Mouse (Mus musculus): ENCODE data around the gene Arfip2.

Arfip2 gene

DNA sequence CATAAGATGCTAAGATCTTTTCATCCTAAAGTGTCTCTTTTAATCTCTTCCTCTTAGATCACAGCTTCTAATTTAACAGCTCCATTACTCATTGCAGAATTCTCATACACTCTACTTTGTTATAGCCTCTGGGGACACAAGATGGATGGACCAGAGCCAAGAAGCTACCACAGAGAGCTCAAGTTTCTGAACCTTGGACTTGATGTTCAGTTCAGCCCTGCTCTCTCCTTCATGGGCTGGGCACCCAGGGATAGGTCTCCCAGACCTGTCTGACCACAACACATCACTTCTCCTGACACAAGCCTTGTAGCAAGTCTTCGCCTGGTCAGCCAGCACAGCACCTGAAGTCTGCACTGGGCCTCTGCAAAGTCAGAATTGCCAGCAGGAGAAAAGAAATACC is 25.8 kb downstream of the Arfip2 start:
- DNase-seq (ENCODE audit: low spot score) = no peak

DNA sequence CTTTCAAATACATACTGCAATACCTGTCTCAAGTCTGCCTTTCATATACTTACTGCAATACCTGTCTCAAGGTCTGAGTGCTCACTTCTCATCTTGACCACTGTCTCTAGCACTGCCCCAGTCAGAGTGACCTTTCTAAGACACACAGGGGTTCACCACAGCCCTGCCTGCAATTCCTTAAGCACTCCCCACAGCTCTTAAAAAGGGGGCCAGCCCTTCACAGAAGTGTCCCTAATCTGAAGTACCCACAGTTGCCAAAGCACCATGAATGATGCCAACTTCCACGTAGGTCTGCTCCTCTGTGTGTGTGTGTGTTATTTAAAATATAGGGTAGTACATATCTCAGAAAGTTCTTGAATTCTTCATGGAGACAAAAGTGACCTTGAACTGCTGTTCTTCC is 28.4 kb downstream of the Arfip2 start:
- no peak for DNase-seq (ENCODE audit: low spot score)

DNA sequence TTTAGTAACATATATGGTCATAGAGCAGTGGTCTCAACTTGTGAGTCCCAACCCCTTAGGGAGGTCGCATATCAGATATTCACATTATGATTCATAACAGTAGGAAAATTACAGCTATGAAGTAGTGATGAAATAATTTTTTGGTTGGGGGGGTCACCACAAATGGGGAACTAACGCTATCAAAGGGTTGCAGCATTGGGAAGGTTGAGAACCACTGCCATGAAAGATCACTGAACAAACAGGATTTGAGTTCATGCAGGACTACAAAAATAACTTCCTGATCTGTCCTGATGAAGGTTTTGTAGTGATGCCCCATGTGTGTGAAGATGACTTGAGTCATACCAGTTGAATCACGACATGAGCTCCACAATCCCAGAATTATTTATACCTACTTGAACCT is 31.7 kb downstream of the Arfip2 start:
- DNase-seq (ENCODE audit: low spot score) = no peak

DNA sequence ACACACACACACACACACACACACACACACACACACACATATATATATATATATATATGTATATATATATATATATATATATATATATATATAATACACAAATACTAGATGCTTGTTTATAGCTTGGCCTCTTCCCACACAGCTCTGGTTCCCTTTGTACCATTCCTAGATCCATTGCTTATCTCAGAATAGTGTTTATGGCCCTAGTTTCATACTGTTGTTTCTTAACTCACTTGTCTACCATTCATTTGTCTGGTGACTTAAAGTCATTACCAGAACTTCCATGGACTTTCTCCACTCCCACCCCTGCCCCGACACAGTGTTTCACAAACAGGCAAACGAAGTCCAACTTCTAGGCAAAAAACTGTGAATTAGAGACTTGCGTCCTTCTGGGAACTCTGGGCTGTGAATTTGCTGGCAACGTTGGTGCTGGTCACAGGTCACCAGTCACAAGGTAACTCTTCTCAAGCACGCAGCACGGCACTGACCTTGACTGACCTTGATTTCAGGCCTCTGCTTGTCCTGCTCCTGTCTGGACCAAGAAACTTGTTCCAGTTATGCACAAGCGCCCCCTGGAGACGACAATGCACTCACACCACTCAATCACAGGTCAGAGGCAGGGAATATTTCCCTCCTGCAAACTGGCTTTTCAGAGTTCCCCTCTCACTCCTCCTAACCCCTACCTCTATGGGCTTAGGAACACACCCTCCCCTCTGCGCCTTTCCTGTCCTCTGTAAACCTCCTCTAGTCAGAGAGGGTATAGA is 37.2 kb downstream of the Arfip2 start:
- DNase-seq (ENCODE audit: low spot score) = no peak

DNA sequence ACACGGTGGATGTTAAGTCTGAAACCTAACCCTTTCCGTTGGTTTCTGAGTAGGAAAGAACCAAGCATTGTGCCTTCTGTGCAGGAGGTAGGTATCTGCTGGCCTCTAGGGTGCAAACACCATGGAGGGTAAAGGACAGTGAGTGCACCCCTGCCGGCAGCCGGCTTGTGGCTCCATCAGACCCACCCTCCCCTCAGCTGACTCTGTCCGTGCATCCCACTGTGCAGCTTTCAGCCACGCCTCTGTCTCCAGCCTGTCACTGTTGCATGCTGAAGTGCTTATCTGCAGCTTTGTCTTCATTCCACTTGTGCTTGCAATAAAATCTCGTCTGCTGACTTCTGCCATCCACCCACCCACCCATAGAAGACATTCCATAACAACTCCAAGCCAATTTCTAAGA is 50.1 kb downstream of the Arfip2 start:
- no peak for DNase-seq (ENCODE audit: low spot score)

DNA sequence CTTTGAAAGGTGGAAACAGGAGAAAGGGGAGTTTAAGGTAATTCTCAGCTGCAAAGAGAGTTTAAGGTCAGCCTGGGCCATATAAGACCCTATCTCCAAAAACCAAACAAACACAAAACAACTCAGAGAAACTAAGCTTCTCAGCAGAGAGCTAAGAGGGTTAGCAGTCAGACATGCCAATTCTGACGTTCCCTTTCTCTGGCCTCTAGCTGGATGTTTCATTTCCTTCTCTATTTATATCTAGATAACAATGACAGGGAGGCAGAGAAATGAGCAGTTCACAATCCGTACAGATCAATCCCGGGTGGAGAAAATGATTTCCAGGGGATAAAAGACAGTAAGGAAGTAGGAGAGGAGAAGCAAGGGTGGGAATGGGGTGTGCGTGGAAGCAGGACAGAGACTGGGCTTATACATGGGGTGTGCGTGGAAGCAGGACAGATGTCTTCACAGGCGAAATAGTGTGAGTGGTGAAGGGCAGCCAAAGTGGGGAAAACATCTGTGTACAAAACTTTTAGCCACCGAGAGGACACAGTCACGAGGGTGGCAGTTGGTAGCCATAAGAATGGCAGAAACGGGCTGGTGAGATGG is 51.8 kb downstream of the Arfip2 start:
- DNase-seq (ENCODE audit: low spot score) = no peak
